Mouse (Mus musculus): Measurements from ENCODE around the gene D17Wsu92e. TPM values are rescaled to one million over a fixed set of nuclear protein-coding genes. Genes with fewer than 3 reads are reported as not detected.

Gene D17Wsu92e
- polyA plus RNA-seq, 1 experiment: 65.1 TPM

DNA sequence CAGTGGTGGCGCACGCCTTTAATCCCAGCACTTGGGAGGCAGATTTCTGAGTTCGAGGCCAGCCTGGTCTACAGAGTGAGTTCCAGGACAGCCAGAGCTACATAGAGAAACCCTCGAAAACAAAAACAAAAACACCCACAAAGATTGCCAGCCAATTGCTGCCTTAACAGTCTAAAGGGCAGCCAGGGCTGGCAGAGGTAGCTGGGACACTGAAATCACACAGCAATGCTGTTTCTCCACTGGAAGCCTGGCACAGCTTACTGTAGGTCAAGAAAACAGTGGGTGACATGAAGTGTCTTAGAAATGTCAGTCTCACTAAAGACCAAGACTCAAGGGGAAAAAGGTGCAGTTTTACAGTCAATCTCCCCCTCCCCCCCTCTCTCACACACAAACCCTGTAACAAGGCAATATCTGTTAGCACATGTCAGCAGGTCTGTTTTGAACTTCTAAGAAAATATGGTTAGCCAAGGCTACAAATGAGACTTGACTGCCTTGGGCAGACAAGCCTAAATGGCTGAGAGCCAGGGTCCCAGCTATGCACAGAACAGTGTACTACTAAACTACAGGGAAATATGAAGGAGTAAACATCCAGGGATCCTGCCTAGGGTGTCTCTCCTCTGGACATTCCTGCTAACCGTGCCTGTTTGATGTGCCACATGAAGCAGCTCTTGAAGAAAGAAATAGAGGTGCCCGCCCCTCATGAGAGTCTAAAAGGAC lies 31.8 kb downstream of the D17Wsu92e start:
- TF ChIP-seq FOSL1 (IDR thresholded peaks at IDR 0.05; ENCODE audit: insufficient read depth, low read length, poor library complexity, severe bottlenecking): no peak
- no peak for TF ChIP-seq CTCF (IDR thresholded peaks at IDR 0.05; ENCODE audit: control insufficient read depth, insufficient read depth, insufficient read length)
- TF ChIP-seq USF1 (IDR thresholded peaks at IDR 0.05; ENCODE audit: low read depth): no peak
- TF ChIP-seq MYOG (IDR thresholded peaks at IDR 0.05; ENCODE audit: control insufficient read depth, extremely low read depth, insufficient read length): no peak
- TF ChIP-seq MYOD1 (IDR thresholded peaks at IDR 0.05; ENCODE audit: control insufficient read depth, insufficient read length, low read depth): no peak
- TF ChIP-seq CEBPB (IDR thresholded peaks at IDR 0.05; ENCODE audit: low read depth): no peak
- no peak for TF ChIP-seq MAX (IDR thresholded peaks at IDR 0.05)
- Histone ChIP-seq H3K36me3 (ENCODE audit: control insufficient read depth, insufficient read depth) (peaks cover 29% of the 10 kb centered on the region), H3K79me3 (ENCODE audit: low read depth) (peaks cover 36% of the 10 kb centered on the region)

DNA sequence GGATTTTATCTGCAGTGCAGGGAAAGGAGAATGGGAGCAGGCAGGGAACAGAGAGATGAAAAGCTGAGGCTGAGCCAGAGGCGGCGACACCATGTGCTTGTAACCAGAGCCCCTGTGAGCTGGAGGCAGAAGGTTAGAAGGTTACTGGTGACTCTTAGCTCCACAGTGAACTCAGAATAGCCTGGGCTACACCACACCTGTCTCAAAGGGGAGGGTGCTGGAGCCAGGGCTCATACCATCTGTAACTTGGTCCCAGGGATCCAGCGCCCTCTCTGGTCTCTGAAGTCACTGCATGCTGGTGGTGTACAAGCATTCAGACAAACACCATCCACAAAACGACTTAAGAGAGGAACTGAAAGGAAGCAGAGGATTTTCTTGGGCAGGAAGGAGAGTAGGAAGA lies 36.9 kb downstream of the D17Wsu92e start:
- H3K79me3 ChIP-seq (ENCODE audit: low read depth): peaks cover 8% of the 10 kb centered on the region
- TF ChIP-seq MYOG (IDR thresholded peaks at IDR 0.05; ENCODE audit: control insufficient read depth, extremely low read depth, insufficient read length): no peak
- TF ChIP-seq MAX (IDR thresholded peaks at IDR 0.05): no peak
- TF ChIP-seq CTCF (IDR thresholded peaks at IDR 0.05; ENCODE audit: control insufficient read depth, insufficient read depth, insufficient read length): peak; percentile 25
- peaks cover 45% of the 10 kb centered on the region for H3K79me2 ChIP-seq (ENCODE audit: control insufficient read depth, insufficient read depth)
- H3K36me3 ChIP-seq (ENCODE audit: control insufficient read depth, insufficient read depth): peaks cover 19% of the 10 kb centered on the region
- no peaks in the 10 kb centered on the region for H3K27me3 ChIP-seq (ENCODE audit: control insufficient read depth, insufficient read depth, insufficient read length)
- no peak overlapping the region for H3ac ChIP-seq (ENCODE audit: control insufficient read depth, insufficient read length, low read depth)
- H3K4me3 ChIP-seq (ENCODE audit: insufficient read depth, poor library complexity, severe bottlenecking): no peak overlapping the region

More for the DNA sequence above, 31.8 kb downstream of the D17Wsu92e start:
- H3K4me3 ChIP-seq (ENCODE audit: insufficient read depth, poor library complexity, severe bottlenecking): no peak overlapping the region
- no peak overlapping the region for H3ac ChIP-seq (ENCODE audit: control insufficient read depth, insufficient read length, low read depth)
- H3K27me3 ChIP-seq (ENCODE audit: control insufficient read depth, insufficient read depth, insufficient read length): no peaks in the 10 kb centered on the region
- peaks cover 66% of the 10 kb centered on the region for H3K79me2 ChIP-seq (ENCODE audit: control insufficient read depth, insufficient read depth)

DNA sequence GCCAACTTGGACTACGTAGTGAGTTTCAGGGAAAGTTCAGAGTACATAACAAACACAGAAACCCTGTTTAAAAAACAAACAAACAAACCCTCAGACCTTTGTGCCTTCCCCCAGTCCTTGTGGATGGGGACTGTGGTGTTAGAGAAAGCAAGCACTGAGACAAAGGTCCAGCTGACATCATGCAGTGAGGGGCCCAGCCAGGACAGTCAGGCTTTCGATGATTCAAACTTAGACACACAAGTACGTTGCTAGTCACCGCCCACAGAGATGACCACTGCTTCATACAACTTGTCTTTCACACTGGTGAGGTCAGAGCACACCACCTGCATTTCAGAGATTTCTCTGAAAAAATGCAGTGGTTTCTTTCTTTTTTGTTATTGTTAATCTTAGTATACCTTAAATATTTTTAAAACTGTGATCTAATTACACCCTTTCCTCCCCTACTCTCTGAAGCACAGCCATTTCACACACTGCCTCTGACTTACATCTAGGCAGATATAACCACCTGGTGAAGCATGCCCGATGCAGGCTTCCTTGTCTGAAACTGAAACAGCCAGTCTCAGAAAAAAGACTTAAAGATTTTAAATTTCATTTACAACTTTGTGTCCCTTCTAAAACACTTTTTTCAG lies 39.3 kb downstream of the D17Wsu92e start:
- Histone ChIP-seq H3ac (ENCODE audit: control insufficient read depth, insufficient read length, low read depth) (no peak overlapping the region), H3K36me3 (ENCODE audit: control insufficient read depth, insufficient read depth) (peaks cover 21% of the 10 kb centered on the region), H3K4me3 (ENCODE audit: insufficient read depth, poor library complexity, severe bottlenecking) (no peak overlapping the region), H3K79me2 (ENCODE audit: control insufficient read depth, insufficient read depth) (peaks cover 38% of the 10 kb centered on the region), H3K79me3 (ENCODE audit: low read depth) (peaks cover 5% of the 10 kb centered on the region), H3K27me3 (ENCODE audit: control insufficient read depth, insufficient read depth, insufficient read length) (no peaks in the 10 kb centered on the region)
- TF ChIP-seq MAX (IDR thresholded peaks at IDR 0.05) (no peak), CTCF (IDR thresholded peaks at IDR 0.05; ENCODE audit: control insufficient read depth, insufficient read depth, insufficient read length) (no peak), FOSL1 (IDR thresholded peaks at IDR 0.05; ENCODE audit: insufficient read depth, low read length, poor library complexity, severe bottlenecking) (no peak), MYOD1 (IDR thresholded peaks at IDR 0.05; ENCODE audit: control insufficient read depth, insufficient read length, low read depth) (no peak), USF1 (IDR thresholded peaks at IDR 0.05; ENCODE audit: low read depth) (no peak), CEBPB (IDR thresholded peaks at IDR 0.05; ENCODE audit: low read depth) (no peak), MYOG (IDR thresholded peaks at IDR 0.05; ENCODE audit: control insufficient read depth, extremely low read depth, insufficient read length) (no peak)

DNA sequence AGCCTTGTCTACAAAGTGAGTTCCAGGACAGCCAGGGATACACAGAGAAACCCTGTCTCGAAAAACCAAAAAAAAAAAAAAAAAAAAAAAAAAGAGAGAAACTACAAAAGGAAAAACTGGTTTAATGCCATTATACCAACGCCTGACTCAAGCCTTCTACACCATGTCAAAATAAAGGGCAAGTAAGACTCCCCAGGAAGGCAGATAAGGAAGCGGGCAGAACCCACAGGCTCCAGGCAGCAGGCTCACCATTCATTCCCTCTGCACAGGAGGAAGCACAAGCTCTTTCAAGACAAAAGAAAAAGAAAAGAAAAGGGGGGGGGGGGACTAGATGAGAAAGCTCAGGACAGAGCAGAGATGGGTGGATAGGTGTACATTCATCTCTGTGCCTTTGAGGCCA lies 40.7 kb downstream of the D17Wsu92e start:
- Histone ChIP-seq H3K79me3 (ENCODE audit: low read depth) (peaks cover 3% of the 10 kb centered on the region), H3K79me2 (ENCODE audit: control insufficient read depth, insufficient read depth) (peaks cover 41% of the 10 kb centered on the region), H3K36me3 (ENCODE audit: control insufficient read depth, insufficient read depth) (peaks cover 14% of the 10 kb centered on the region), H3ac (ENCODE audit: control insufficient read depth, insufficient read length, low read depth) (no peak overlapping the region), H3K4me3 (ENCODE audit: insufficient read depth, poor library complexity, severe bottlenecking) (no peak overlapping the region), H3K27me3 (ENCODE audit: control insufficient read depth, insufficient read depth, insufficient read length) (no peaks in the 10 kb centered on the region)
- no peak for TF ChIP-seq MYOG (IDR thresholded peaks at IDR 0.05; ENCODE audit: control insufficient read depth, extremely low read depth, insufficient read length)
- TF ChIP-seq CEBPB (IDR thresholded peaks at IDR 0.05; ENCODE audit: low read depth): no peak
- TF ChIP-seq MYOD1 (IDR thresholded peaks at IDR 0.05; ENCODE audit: control insufficient read depth, insufficient read length, low read depth): no peak
- no peak for TF ChIP-seq CTCF (IDR thresholded peaks at IDR 0.05; ENCODE audit: control insufficient read depth, insufficient read depth, insufficient read length)
- no peak for TF ChIP-seq MAX (IDR thresholded peaks at IDR 0.05)
- no peak for TF ChIP-seq FOSL1 (IDR thresholded peaks at IDR 0.05; ENCODE audit: insufficient read depth, low read length, poor library complexity, severe bottlenecking)
- no peak for TF ChIP-seq USF1 (IDR thresholded peaks at IDR 0.05; ENCODE audit: low read depth)

DNA sequence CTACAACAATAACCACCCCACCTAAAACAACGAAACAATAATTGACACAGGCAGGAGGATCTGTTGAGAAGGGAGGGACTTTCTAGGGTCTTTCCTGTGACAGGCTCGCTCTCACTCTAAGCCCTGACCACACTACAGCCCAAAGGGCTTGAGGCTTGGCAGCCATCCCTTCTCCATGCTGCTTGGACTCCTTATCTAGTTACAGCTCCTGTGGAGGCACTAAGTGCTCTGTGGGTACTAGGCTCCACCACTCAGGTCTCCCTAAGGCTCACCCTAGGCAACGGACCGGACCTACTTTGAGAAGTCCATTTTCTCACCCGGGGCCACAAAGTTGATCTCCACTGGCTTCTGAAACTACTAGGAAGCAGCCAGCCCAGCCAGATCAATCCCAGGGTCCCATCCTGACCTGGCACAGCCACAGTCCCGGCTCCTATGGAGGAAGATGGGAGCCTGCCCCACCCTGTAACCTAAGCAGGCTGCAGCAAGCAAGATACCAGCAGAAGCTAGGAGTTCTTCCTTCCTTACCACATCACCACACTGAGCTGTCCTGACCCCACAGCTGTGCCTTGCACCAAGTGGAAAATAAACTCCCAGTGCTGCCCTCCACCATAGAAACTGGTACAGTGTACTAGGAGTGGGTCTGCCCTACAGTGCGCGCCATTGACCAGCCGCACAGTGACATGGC lies 41.6 kb downstream of the D17Wsu92e start:
- H3K36me3 ChIP-seq (ENCODE audit: control insufficient read depth, insufficient read depth): peaks cover 21% of the 10 kb centered on the region
- TF ChIP-seq MYOD1 (IDR thresholded peaks at IDR 0.05; ENCODE audit: control insufficient read depth, insufficient read length, low read depth) (peak; percentile 9), CTCF (IDR thresholded peaks at IDR 0.05; ENCODE audit: control insufficient read depth, insufficient read depth, insufficient read length) (no peak)
- no peak overlapping the region for H3K4me3 ChIP-seq (ENCODE audit: insufficient read depth, poor library complexity, severe bottlenecking)
- H3ac ChIP-seq (ENCODE audit: control insufficient read depth, insufficient read length, low read depth): no peak overlapping the region
- H3K79me3 ChIP-seq (ENCODE audit: low read depth): peaks cover 3% of the 10 kb centered on the region
- H3K27me3 ChIP-seq (ENCODE audit: control insufficient read depth, insufficient read depth, insufficient read length): no peaks in the 10 kb centered on the region
- H3K79me2 ChIP-seq (ENCODE audit: control insufficient read depth, insufficient read depth): peaks cover 41% of the 10 kb centered on the region

All from C2C12 (cell line).